Mouse (Mus musculus): ENCODE measurements at regions not wholly inside any gene's neighbourhood (a gene's known extent, or its start where the extent isn't known, plus 50 kb on each side); places are given as distances from the start of the nearest gene placed in this dataset.

- TF ChIP-seq POLR2A (IDR thresholded peaks at IDR 0.05; ENCODE audit: extremely low read depth, insufficient read depth, low read length) (no peak), CTCF (IDR thresholded peaks at IDR 0.05; ENCODE audit: extremely low read depth, insufficient read depth, low read length) (no peak)
Observed at GRCm38 (mm10) chr9:87618238-87618673, 112.8 kb downstream of the Tbx18 start.

Measured in cortical plate, adult 2 months (tissue).